Mouse (Mus musculus): ENCODE data around the gene Med9. TPM values are rescaled to one million over a fixed set of nuclear protein-coding genes. Genes with fewer than 3 reads are reported as not detected.

Gene Med9
- polyA plus RNA-seq, 1 experiment from 2014 or later, result 35.7 TPM

- H3K36me3 ChIP-seq (ENCODE audit: control insufficient read depth, insufficient read depth, low read length), result no peaks in the 10 kb centered on the region
- H3K27me3 ChIP-seq (replicated peaks; ENCODE audit: control insufficient read depth, insufficient read depth, low read length), result peaks cover 17% of the 10 kb centered on the region
- no peak overlapping the region for H3K4me2 ChIP-seq (ENCODE audit: low read length)
- ATAC-seq (no peak), DNase-seq (ENCODE audit: low spot score) (no peak)
- H3K4me1 ChIP-seq (ENCODE audit: control insufficient read depth, insufficient read depth, low read length), result peaks cover 16% of the 10 kb centered on the region
- H3K9me3 ChIP-seq (replicated peaks; ENCODE audit: control insufficient read depth, low read length), result no peaks in the 10 kb centered on the region
- no peak overlapping the region for H3K9ac ChIP-seq (ENCODE audit: low read length)
- no peak overlapping the region for H3K27ac ChIP-seq (ENCODE audit: low read depth, low read length)
- WGBS, result 90% methylated on average over 1 of the region's 1 CpGs
- no peak overlapping the region for H3K4me3 ChIP-seq (ENCODE audit: low read depth, low read length)
These were observed 19.8 kb downstream of the Med9 start for GRCm38 (mm10) chr11:59967765-59968164.

- Histone ChIP-seq H3K27me3 (replicated peaks; ENCODE audit: control insufficient read depth, insufficient read depth, low read length) (no peaks in the 10 kb centered on the region), H3K4me1 (ENCODE audit: control insufficient read depth, insufficient read depth, low read length) (no peaks in the 10 kb centered on the region), H3K4me3 (ENCODE audit: low read depth, low read length) (no peak overlapping the region), H3K9ac (ENCODE audit: low read length) (no peak overlapping the region), H3K36me3 (ENCODE audit: control insufficient read depth, insufficient read depth, low read length) (no peaks in the 10 kb centered on the region), H3K4me2 (ENCODE audit: low read length) (no peak overlapping the region), H3K27ac (ENCODE audit: low read depth, low read length) (no peak overlapping the region), H3K9me3 (replicated peaks; ENCODE audit: control insufficient read depth, low read length) (no peaks in the 10 kb centered on the region)
- 80% methylated on average over 5 of the region's 5 CpGs for WGBS
- ATAC-seq (no peak), DNase-seq (ENCODE audit: low spot score) (no peak)
These were observed 22.8 kb downstream of the Med9 start for GRCm38 (mm10) chr11:59970780-59971179.

GRCm38 (mm10) chr11:59971691-59972090 is 23.7 kb downstream of the Med9 start:
- no peaks in the 10 kb centered on the region for H3K36me3 ChIP-seq (ENCODE audit: control insufficient read depth, insufficient read depth, low read length)
- no peak overlapping the region for H3K9ac ChIP-seq (ENCODE audit: low read length)
- H3K4me1 ChIP-seq (ENCODE audit: control insufficient read depth, insufficient read depth, low read length), result no peaks in the 10 kb centered on the region
- WGBS, result 34% methylated on average over 2 of the region's 2 CpGs
- H3K27me3 ChIP-seq (replicated peaks; ENCODE audit: control insufficient read depth, insufficient read depth, low read length), result no peaks in the 10 kb centered on the region
- H3K4me2 ChIP-seq (ENCODE audit: low read length), result no peak overlapping the region
- no peaks in the 10 kb centered on the region for H3K9me3 ChIP-seq (replicated peaks; ENCODE audit: control insufficient read depth, low read length)
- H3K4me3 ChIP-seq (ENCODE audit: low read depth, low read length), result no peak overlapping the region
- ATAC-seq (no peak), DNase-seq (ENCODE audit: low spot score) (no peak)
- H3K27ac ChIP-seq (ENCODE audit: low read depth, low read length), result no peak overlapping the region

GRCm38 (mm10) chr11:59973389-59973788 is 25.4 kb downstream of the Med9 start:
- WGBS, result 84% methylated on average over 5 of the region's 5 CpGs
- H3K27ac ChIP-seq (ENCODE audit: low read depth, low read length), result no peak overlapping the region
- no peaks in the 10 kb centered on the region for H3K4me1 ChIP-seq (ENCODE audit: control insufficient read depth, insufficient read depth, low read length)
- ATAC-seq (no peak), DNase-seq (ENCODE audit: low spot score) (no peak)
- no peak overlapping the region for H3K4me3 ChIP-seq (ENCODE audit: low read depth, low read length)
- no peaks in the 10 kb centered on the region for H3K9me3 ChIP-seq (replicated peaks; ENCODE audit: control insufficient read depth, low read length)
- no peak overlapping the region for H3K9ac ChIP-seq (ENCODE audit: low read length)
- H3K36me3 ChIP-seq (ENCODE audit: control insufficient read depth, insufficient read depth, low read length), result no peaks in the 10 kb centered on the region
- H3K27me3 ChIP-seq (replicated peaks; ENCODE audit: control insufficient read depth, insufficient read depth, low read length), result no peaks in the 10 kb centered on the region
- no peak overlapping the region for H3K4me2 ChIP-seq (ENCODE audit: low read length)

GRCm38 (mm10) chr11:59975241-59975640 is 27.2 kb downstream of the Med9 start:
- no peaks in the 10 kb centered on the region for H3K4me1 ChIP-seq (ENCODE audit: control insufficient read depth, insufficient read depth, low read length)
- no peaks in the 10 kb centered on the region for H3K9me3 ChIP-seq (replicated peaks; ENCODE audit: control insufficient read depth, low read length)
- no peak overlapping the region for H3K9ac ChIP-seq (ENCODE audit: low read length)
- 17% methylated on average over 10 of the region's 10 CpGs for WGBS
- H3K27ac ChIP-seq (ENCODE audit: low read depth, low read length), result no peak overlapping the region
- H3K4me3 ChIP-seq (ENCODE audit: low read depth, low read length), result no peak overlapping the region
- H3K4me2 ChIP-seq (ENCODE audit: low read length), result no peak overlapping the region
- DNase-seq (ENCODE audit: low spot score) (no peak), ATAC-seq (no peak)
- no peaks in the 10 kb centered on the region for H3K36me3 ChIP-seq (ENCODE audit: control insufficient read depth, insufficient read depth, low read length)
- no peaks in the 10 kb centered on the region for H3K27me3 ChIP-seq (replicated peaks; ENCODE audit: control insufficient read depth, insufficient read depth, low read length)

- 85% methylated on average over 5 of the region's 5 CpGs for WGBS
- H3K9ac ChIP-seq (ENCODE audit: low read length), result no peak overlapping the region
- no peaks in the 10 kb centered on the region for H3K27me3 ChIP-seq (replicated peaks; ENCODE audit: control insufficient read depth, insufficient read depth, low read length)
- DNase-seq (ENCODE audit: low spot score) (no peak), ATAC-seq (no peak)
- H3K4me3 ChIP-seq (ENCODE audit: low read depth, low read length), result no peak overlapping the region
- H3K4me2 ChIP-seq (ENCODE audit: low read length), result no peak overlapping the region
- no peak overlapping the region for H3K27ac ChIP-seq (ENCODE audit: low read depth, low read length)
- no peaks in the 10 kb centered on the region for H3K4me1 ChIP-seq (ENCODE audit: control insufficient read depth, insufficient read depth, low read length)
- H3K9me3 ChIP-seq (replicated peaks; ENCODE audit: control insufficient read depth, low read length), result no peaks in the 10 kb centered on the region
- no peaks in the 10 kb centered on the region for H3K36me3 ChIP-seq (ENCODE audit: control insufficient read depth, insufficient read depth, low read length)
These were observed 29.8 kb downstream of the Med9 start for GRCm38 (mm10) chr11:59977831-59978230.

GRCm38 (mm10) chr11:59989406-59989805 is 41.4 kb downstream of the Med9 start:
- DNase-seq (ENCODE audit: low spot score), result no peak
- Histone ChIP-seq H3K27me3 (replicated peaks; ENCODE audit: control insufficient read depth, insufficient read depth, low read length) (no peaks in the 10 kb centered on the region), H3K4me1 (ENCODE audit: control insufficient read depth, insufficient read depth, low read length) (no peaks in the 10 kb centered on the region), H3K27ac (ENCODE audit: low read depth, low read length) (no peak overlapping the region), H3K4me3 (ENCODE audit: low read depth, low read length) (no peak overlapping the region), H3K36me3 (ENCODE audit: control insufficient read depth, insufficient read depth, low read length) (no peaks in the 10 kb centered on the region), H3K4me2 (ENCODE audit: low read length) (no peak overlapping the region), H3K9ac (ENCODE audit: low read length) (no peak overlapping the region), H3K9me3 (replicated peaks; ENCODE audit: control insufficient read depth, low read length) (no peaks in the 10 kb centered on the region)
- 54% methylated on average over 1 of the region's 1 CpGs for WGBS
- no peak for ATAC-seq

- Histone ChIP-seq H3K9ac (ENCODE audit: low read length) (no peak overlapping the region), H3K9me3 (replicated peaks; ENCODE audit: control insufficient read depth, low read length) (no peaks in the 10 kb centered on the region), H3K4me1 (ENCODE audit: control insufficient read depth, insufficient read depth, low read length) (no peaks in the 10 kb centered on the region), H3K4me2 (ENCODE audit: low read length) (no peak overlapping the region), H3K27ac (ENCODE audit: low read depth, low read length) (no peak overlapping the region), H3K27me3 (replicated peaks; ENCODE audit: control insufficient read depth, insufficient read depth, low read length) (no peaks in the 10 kb centered on the region), H3K36me3 (ENCODE audit: control insufficient read depth, insufficient read depth, low read length) (no peaks in the 10 kb centered on the region), H3K4me3 (ENCODE audit: low read depth, low read length) (no peak overlapping the region)
- ATAC-seq (no peak), DNase-seq (ENCODE audit: low spot score) (no peak)
- WGBS, result 85% methylated on average over 8 of the region's 8 CpGs
These were observed 43.4 kb downstream of the Med9 start for GRCm38 (mm10) chr11:59991365-59991764.

- Histone ChIP-seq H3K4me2 (ENCODE audit: low read length) (no peak overlapping the region), H3K36me3 (ENCODE audit: control insufficient read depth, insufficient read depth, low read length) (no peaks in the 10 kb centered on the region), H3K9ac (ENCODE audit: low read length) (no peak overlapping the region), H3K4me1 (ENCODE audit: control insufficient read depth, insufficient read depth, low read length) (no peaks in the 10 kb centered on the region), H3K9me3 (replicated peaks; ENCODE audit: control insufficient read depth, low read length) (no peaks in the 10 kb centered on the region), H3K27me3 (replicated peaks; ENCODE audit: control insufficient read depth, insufficient read depth, low read length) (no peaks in the 10 kb centered on the region), H3K4me3 (ENCODE audit: low read depth, low read length) (no peak overlapping the region), H3K27ac (ENCODE audit: low read depth, low read length) (no peak overlapping the region)
- ATAC-seq, result no peak
- DNase-seq (ENCODE audit: low spot score), result no peak
- WGBS, result 81% methylated on average over 9 of the region's 9 CpGs
These were observed 46.3 kb downstream of the Med9 start for GRCm38 (mm10) chr11:59994318-59994717.
